Mouse (Mus musculus) midbrain, postnatal 0 days (tissue): Measurements from ENCODE around the gene Rxfp2. TPM values are rescaled to one million over a fixed set of nuclear protein-coding genes. Genes with fewer than 3 reads are reported as not detected.
A peak's percentile ranks its signal among the peaks of the same experiment; 100 is the strongest.

Experiments used
- ATAC-seq: fragments of 200-750 bp; cut with Nextera tagmentation; 2 replicates; pipeline ENCODE4 v1.8.0; 2017; ENCODE audit warnings: moderate number of reproducible peaks, mild to moderate bottlenecking, moderate TSS enrichment, moderate library complexity; ENCODE audit not compliant: low FRiP score
- DNase-seq: peaks from one replicate; pipeline ENCODE4 v3.0.0-alpha.2; 2015; ENCODE audit warnings: low spot score
- H3K27ac ChIP-seq: fragments of 300-500 bp; sonication (generic); 2 replicates; pipeline ENCODE4 v1.5.1; 2014; ENCODE audit warnings: low read depth, mild to moderate bottlenecking, low read length, mixed read lengths
- H3K27me3 ChIP-seq: fragments of 300-500 bp; sonication (generic); 2 replicates; pipeline ENCODE4 v1.6.1; 2014; ENCODE audit warnings: low read length, control low read depth, mixed read lengths; ENCODE audit not compliant: insufficient read depth
- H3K36me3 ChIP-seq: fragments of 300-500 bp; sonication (generic); 2 replicates; pipeline ENCODE4 v1.6.1; 2014; ENCODE audit warnings: low read length, control low read depth, mixed read lengths; ENCODE audit not compliant: insufficient read depth
- H3K4me1 ChIP-seq: fragments of 300-500 bp; sonication (generic); 2 replicates; pipeline ENCODE4 v1.6.1; 2014; ENCODE audit warnings: mild to moderate bottlenecking, control low read depth, antibody characterized with exemption, low read length, mixed read lengths; ENCODE audit not compliant: insufficient read depth
- H3K4me2 ChIP-seq: fragments of 300-500 bp; sonication (generic); 2 replicates; pipeline ENCODE4 v1.6.1; 2014; ENCODE audit warnings: low read depth, mild to moderate bottlenecking, low read length, mixed read lengths; ENCODE audit not compliant: poor library complexity, severe bottlenecking
- H3K4me3 ChIP-seq: fragments of 300-500 bp; sonication (generic); 2 replicates; pipeline ENCODE4 v1.5.1; 2014; ENCODE audit warnings: low read depth, mild to moderate bottlenecking, low read length, moderate library complexity
- H3K9ac ChIP-seq: fragments of 300-500 bp; sonication (generic); replicated peaks from 2 replicates; pipeline ENCODE4 v1.6.1; 2014; ENCODE audit warnings: mild to moderate bottlenecking, low read length, moderate library complexity, mixed read lengths; ENCODE audit not compliant: poor library complexity, severe bottlenecking
- H3K9me3 ChIP-seq: fragments of 300-500 bp; sonication (generic); 2 replicates; pipeline ENCODE4 v1.6.1; 2016; ENCODE audit warnings: low read length, control low read depth
- CTCF ChIP-seq: IDR thresholded peaks from 2 replicates; pipeline ENCODE4 v1.5.1; 2016; ENCODE audit warnings: antibody characterized with exemption, mild to moderate bottlenecking
- WGBS: fragments of 180-500 bp; shearing (Covaris S2); extraction: QIAGEN DNeasy Blood & Tissue Kit; methylation state at CpG from one replicate; pipeline ENCODE4 v1.1.7; 2014; 5-methylcytosine and 5-hydroxymethylcytosine counted together
- polyA plus RNA-seq: library from polyadenylated mRNA; unstranded; fragments of >200 nt; fragmentation: Nextera tagmentation; extraction: Ambion mirVana; gene quantifications from 2 replicates; pipeline ENCODE4 v1.2.1, GENCODE M21; 2015
- total RNA-seq: library from RNA; depleted of rRNA; stranded (reverse); fragments of >200 nt; gene quantifications from 2 replicates; pipeline ENCODE4 v1.2.3, GENCODE M21; 2014

Gene Rxfp2
- total and polyA plus RNA-seq, 2 experiments from 2014 or later = 0.38 to 1.6 TPM

- no peak for DNase-seq
- TF ChIP-seq CTCF = no peak
- Histone ChIP-seq H3K27me3 (0 out of 2 replicates have a peak, but pooled peaks cover 3% of the 10 kb centered on the region), H3K9me3 (no peaks in the 10 kb centered on the region), H3K27ac (no peak overlapping the region), H3K36me3 (no peaks in the 10 kb centered on the region), H3K4me2 (no peak overlapping the region), H3K4me1 (no peaks in the 10 kb centered on the region), H3K4me3 (no peak overlapping the region), H3K9ac (no peak overlapping the region)
- 49% methylated on average over 4 of the region's 4 CpGs for WGBS
- ATAC-seq = no peak
Observed at GRCm38 (mm10) chr5:150021805-150022204, 3.3 kb downstream of the Rxfp2 start.

DNA sequence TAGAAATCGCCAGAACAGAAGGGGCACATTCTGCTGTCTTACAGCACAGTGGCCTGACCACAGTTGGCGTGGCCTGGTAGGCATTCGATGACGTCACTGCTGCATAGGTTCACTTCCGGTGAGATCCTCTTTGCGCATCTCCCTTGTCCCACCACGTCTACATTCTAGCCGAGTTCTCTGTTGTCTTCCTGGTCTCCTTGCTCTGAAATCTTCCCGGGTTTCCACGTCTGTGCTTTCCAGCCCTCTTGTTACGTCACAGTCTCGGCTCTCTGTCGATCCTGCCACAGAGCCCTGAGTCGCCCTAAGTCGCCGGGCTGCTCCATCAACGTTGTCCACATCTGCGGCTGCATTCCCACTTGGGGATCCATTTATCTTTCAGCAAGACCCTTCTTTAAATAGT, 4.1 kb downstream of the Rxfp2 start:
- no peaks in the 10 kb centered on the region for H3K9me3 ChIP-seq
- no peak for ATAC-seq
- TF ChIP-seq CTCF = no peak

GRCm38 (mm10) chr5:150023476-150023875, 5.0 kb downstream of the Rxfp2 start:
- H3K27me3 ChIP-seq = 0 out of 2 replicates have a peak, but pooled peaks cover 3% of the 10 kb centered on the region
- H3K4me2 ChIP-seq = no peak overlapping the region
- no peaks in the 10 kb centered on the region for H3K4me1 ChIP-seq
- H3K27ac ChIP-seq = no peak overlapping the region
- peak; percentile 34 for TF ChIP-seq CTCF
- WGBS = 95% methylated on average over 6 of the region's 6 CpGs
- no peak overlapping the region for H3K9ac ChIP-seq
- H3K36me3 ChIP-seq = no peaks in the 10 kb centered on the region
- DNase-seq (no peak), ATAC-seq (no peak)
- no peaks in the 10 kb centered on the region for H3K9me3 ChIP-seq
- H3K4me3 ChIP-seq = no peak overlapping the region

More for the DNA sequence above, 4.1 kb downstream of the Rxfp2 start:
- Histone ChIP-seq H3K36me3 (no peaks in the 10 kb centered on the region), H3K9ac (no peak overlapping the region), H3K27me3 (0 out of 2 replicates have a peak, but pooled peaks cover 3% of the 10 kb centered on the region), H3K4me1 (no peaks in the 10 kb centered on the region), H3K4me3 (no peak overlapping the region), H3K27ac (no peak overlapping the region), H3K4me2 (no peak overlapping the region)
- DNase-seq = no peak
- WGBS = 89% methylated on average over 18 of the region's 18 CpGs

DNA sequence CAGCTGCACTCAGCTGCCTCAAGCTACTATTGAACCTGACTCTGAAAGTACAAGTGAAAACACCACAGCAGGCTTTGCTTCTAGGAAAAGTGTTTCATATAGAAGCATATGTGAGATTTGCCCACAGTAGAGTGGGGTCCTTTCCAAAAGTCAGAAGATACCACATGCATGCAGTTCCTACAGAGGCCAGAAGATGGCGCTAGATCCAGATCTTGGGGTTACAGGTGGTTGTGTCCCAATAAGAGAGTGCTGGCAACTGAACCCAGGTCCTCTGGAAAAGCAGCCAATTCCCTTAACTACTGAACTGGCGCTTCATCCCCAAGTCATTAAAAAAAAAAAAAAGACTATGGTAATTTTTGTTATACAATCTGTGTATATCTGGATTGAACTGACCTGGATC, 5.7 kb downstream of the Rxfp2 start:
- Histone ChIP-seq H3K9ac (no peak overlapping the region), H3K36me3 (no peaks in the 10 kb centered on the region), H3K4me1 (no peaks in the 10 kb centered on the region), H3K27ac (no peak overlapping the region), H3K27me3 (no peaks in the 10 kb centered on the region), H3K4me2 (no peak overlapping the region), H3K4me3 (no peak overlapping the region), H3K9me3 (no peaks in the 10 kb centered on the region)
- no peak for ATAC-seq
- TF ChIP-seq CTCF = peak; percentile 53
- DNase-seq = no peak
- 73% methylated on average over 2 of the region's 2 CpGs for WGBS

DNA sequence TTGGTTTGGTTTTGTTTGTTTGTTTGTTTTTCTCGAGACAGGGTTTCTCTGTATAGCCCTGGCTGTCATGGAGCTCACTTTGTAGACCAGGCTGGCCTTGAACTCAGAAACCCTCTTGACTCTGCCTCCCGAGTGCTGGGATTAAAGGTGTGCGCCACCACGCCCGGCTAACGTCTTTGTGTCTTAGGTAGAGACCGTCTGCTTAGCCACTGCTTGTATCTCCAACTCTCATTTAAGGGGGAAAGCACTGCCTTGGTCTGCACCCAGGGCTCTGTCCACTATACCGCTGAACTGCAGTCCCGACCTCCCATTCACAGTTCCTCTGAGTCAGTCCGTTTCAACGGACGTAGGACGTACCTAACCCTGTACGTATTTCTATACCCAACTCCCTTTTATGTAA, 6.4 kb downstream of the Rxfp2 start:
- no peaks in the 10 kb centered on the region for H3K4me1 ChIP-seq
- H3K4me2 ChIP-seq = no peak overlapping the region
- no peak overlapping the region for H3K27ac ChIP-seq
- no peaks in the 10 kb centered on the region for H3K9me3 ChIP-seq
- ATAC-seq (no peak), DNase-seq (no peak)
- 93% methylated on average over 14 of the region's 14 CpGs for WGBS
- no peaks in the 10 kb centered on the region for H3K27me3 ChIP-seq
- H3K4me3 ChIP-seq = no peak overlapping the region
- no peak for TF ChIP-seq CTCF
- H3K9ac ChIP-seq = no peak overlapping the region
- H3K36me3 ChIP-seq = no peaks in the 10 kb centered on the region

DNA sequence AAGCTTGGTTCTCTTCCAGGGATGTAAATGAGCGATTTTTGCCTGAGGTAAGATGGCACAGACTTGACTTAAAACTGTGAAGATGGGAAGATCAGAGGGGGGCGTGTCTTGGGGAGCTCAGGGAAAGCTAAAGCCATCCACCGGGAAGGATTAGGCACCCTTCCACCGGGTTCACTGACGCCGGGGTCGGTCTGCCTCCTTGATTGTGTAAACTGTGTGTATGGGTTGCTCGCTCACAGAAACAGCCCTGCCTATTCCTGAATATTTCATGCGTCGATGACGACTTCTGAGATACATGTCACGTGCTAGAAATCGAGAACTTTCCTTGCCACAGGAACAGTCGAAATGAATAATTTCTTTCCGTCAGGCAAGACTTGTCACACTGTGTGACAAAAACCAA, 6.9 kb downstream of the Rxfp2 start:
- Histone ChIP-seq H3K4me1 (no peaks in the 10 kb centered on the region), H3K4me2 (no peak overlapping the region), H3K27me3 (no peaks in the 10 kb centered on the region), H3K36me3 (no peaks in the 10 kb centered on the region), H3K4me3 (no peak overlapping the region), H3K9ac (no peak overlapping the region), H3K9me3 (no peaks in the 10 kb centered on the region), H3K27ac (no peak overlapping the region)
- ATAC-seq (no peak), DNase-seq (no peak)
- WGBS = 77% methylated on average over 15 of the region's 15 CpGs
- no peak for TF ChIP-seq CTCF
